Mouse (Mus musculus): ENCODE data around the gene Agtr2. TPM values are rescaled to one million over a fixed set of nuclear protein-coding genes. Genes with fewer than 3 reads are reported as not detected.
"Not testable (repeated sequence)": the region's sequence is repeated elsewhere in the genome, so short reads cannot be mapped to it uniquely, and the experiment has no call there.

The Agtr2 gene
- under 1 TPM; 0.49 to 0.53 TPM for total RNA-seq (2021)
- long read RNA-seq, experiment 1: 0 reads
- long read RNA-seq, experiment 2: 0 reads

DNA sequence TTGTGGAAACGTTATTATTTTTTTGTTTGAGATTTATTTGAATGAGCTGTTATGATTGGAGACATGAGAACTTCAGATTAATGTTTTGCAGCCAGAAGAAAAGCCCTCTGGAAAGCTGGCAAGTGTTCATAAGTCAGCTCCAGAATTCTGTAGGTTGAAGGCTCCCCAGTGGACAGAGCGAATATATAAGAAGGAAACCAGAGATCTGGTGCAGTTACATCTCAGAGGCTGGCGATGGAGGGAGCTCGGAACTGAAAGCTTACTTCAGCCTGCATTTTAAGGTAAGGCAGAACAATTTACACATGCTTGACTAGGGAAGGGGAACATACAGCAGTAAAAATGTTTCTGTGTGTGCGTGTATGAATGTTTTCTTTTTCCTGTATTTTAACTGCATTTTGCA, at the start of gene Agtr2:
TSS of gene Agtr2 (plus strand) at position 131 of the 400 bp plus-strand sequence.
- no peak for DNase-seq (ENCODE audit: low spot score in 2 of 2)

DNA sequence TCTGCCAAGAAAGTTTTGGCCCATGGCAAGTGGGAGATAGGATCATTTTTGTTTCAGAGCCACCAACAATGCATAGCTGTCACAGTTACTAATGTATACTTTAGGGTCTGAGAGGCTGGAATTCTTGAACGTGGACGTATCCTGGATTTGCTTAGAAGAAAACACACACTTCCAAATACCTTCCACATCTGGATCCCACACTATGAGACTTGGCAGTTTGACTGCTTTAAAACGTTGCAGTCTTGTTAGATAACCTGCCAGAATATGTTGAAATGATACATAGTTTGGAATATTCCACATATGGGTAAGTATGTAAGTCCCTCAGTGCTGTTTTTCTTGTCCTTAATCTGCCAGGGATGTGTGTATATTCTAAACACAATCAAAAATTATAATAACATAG, 31.8 kb upstream of the Agtr2 start:
- no peak for DNase-seq (ENCODE audit: low spot score in 2 of 2)

DNA sequence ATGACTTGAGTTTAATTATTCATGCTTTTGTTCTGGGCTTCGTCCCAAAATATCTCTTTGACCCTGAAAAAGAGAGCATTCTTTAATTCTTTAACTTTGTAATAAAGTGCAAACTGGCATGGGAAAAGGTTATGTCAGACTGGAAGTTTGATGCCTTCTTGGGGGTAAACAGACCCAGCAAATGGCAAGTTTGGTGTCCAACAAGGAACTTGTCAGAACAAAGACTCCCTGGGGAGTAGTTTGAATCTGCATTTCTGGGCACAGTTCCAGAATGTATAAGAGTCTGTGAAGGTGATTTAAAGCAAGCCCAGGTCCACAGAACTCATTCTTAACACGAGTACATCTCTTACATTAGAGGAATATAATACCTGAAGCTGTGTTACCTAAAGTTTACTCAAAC, 3.8 kb downstream of the Agtr2 start:
- DNase-seq (ENCODE audit: low spot score in 2 of 2): no peak

DNA sequence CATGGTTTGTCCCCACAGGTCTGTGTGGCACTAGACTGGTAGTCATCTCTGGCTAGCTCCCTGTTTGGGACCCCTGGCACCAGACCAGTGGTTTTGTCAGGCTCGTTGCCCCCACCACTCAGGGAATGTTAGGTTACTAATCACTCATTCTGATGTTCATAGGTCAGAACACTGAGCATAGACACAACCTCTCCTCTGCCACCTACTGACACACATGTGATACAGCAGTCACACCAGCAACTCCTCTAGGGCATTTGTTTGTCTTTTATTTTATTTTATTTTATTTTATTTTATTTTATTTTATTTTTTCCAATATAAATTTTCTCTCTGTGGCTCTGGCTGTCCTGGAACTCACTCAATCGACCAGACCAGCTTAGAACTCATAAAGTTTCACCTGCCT, 15.9 kb downstream of the Agtr2 start:
- DNase-seq (ENCODE audit: low spot score in 2 of 2): no peak

DNA sequence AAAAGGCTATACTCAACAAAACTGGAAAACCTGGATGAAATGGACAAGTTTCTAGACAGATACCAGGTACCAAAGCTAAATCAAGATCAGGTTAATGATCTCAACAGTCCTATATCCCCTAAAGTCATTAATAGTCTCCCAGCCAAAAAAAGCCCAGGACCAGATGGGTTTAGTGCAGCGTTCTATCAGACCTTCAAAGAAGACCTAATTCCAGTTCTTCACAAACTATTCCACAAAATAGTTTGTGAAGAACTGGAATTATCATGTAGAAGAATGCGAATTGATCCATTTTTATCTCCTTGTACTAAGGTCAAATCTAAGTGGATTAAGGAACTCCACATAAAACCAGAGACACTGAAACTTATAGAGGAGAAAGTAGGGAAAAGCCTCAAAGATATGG, 23.0 kb downstream of the Agtr2 start:
- not testable (repeated sequence) for DNase-seq (ENCODE audit: low spot score in 2 of 2)

DNA sequence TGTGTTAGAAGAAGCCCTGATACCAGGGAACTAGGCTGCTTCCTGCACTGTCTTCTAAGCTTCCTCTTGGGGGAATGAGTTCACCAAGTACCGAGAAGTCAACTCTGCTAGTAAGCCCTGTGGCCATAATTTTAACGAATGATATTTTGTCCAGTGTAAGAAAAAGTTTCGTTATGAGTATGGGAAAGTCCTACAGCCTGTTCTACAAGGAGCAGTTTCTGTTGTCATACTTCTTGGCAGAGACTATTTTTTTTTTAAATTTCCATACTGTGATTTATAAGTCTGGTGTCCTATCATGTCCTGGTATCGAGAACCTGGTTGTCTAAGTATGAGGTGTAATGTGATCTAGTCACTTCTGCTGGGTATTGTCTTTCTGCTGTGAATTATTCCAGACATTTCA, 38.2 kb downstream of the Agtr2 start:
- no peak for DNase-seq (ENCODE audit: low spot score in 2 of 2)

Other genes with a start within 250 kb of the Agtr2 start
- not detected for gene Slc6a14, start 230.4 kb downstream of the Agtr2 start, total RNA-seq (2021)

Measured in left cerebral cortex, adult 18-20 months (tissue).